Mouse (Mus musculus): ENCODE data around the gene Gprc5b. TPM values are rescaled to one million over a fixed set of nuclear protein-coding genes. Genes with fewer than 3 reads are reported as not detected.

The Gprc5b gene
- polyA plus RNA-seq, 1 experiment from 2014 or later: 9.7 TPM

DNA sequence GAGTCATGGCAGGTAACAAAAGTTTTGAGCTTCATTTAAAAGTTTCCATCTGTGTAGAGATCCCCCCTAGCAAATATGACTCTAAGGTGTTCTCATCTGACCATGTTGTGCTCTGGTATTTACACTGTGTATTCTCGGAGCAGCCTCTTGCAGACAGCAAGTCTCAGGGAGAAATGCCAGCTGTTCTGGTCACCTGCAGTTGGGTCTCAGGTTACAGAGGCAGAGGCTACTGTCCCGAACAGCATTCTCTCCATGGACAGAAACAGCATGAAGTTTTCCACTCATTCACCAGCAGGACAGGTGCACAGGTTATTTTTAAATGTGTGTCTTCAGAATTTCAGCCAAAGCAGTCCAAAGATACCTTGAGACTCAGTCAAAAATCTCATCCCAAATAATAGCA, 50.1 kb downstream of the Gprc5b start:
- 16% methylated on average over 2 of the region's 2 CpGs for WGBS
- ATAC-seq (ENCODE audit: insufficient number of reproducible peaks, insufficient read depth, low FRiP score, low TSS enrichment, low read depth): no peak
- H3K4me1 ChIP-seq: no peaks in the 10 kb centered on the region

DNA sequence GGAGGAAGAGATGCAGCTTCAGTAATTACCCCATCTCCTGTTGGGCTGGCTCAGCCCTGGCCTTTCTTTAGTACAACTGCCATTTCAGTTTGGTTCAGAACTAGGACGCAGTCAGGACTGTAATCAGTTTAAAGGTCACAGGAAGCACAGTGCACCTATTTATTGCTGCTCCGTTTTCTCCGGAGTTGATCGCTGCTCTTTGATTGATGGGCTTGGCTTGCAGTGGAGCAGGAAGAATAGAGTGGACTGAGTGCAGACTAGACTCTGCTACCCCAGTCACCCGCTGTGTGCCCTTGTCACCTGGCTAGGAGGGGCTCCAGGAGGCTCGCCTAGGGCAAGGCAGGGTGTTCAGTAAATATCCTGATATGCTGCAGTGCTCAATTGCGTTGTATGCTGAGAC, 51.8 kb downstream of the Gprc5b start:
- H3K4me3 ChIP-seq: no peak overlapping the region
- no peaks in the 10 kb centered on the region for H3K9me3 ChIP-seq
- no peaks in the 10 kb centered on the region for H3K36me3 ChIP-seq
- H3K4me2 ChIP-seq: no peak overlapping the region
- H3K27me3 ChIP-seq: no peaks in the 10 kb centered on the region
- 43% methylated on average over 7 of the region's 7 CpGs for WGBS
- no peak overlapping the region for H3K9ac ChIP-seq
- ATAC-seq (ENCODE audit: insufficient number of reproducible peaks, insufficient read depth, low FRiP score, low TSS enrichment, low read depth): no peak
- no peak overlapping the region for H3K27ac ChIP-seq
- H3K4me1 ChIP-seq: no peaks in the 10 kb centered on the region

More for the DNA sequence above, 50.1 kb downstream of the Gprc5b start:
- Histone ChIP-seq H3K4me2 (no peak overlapping the region), H3K27me3 (no peaks in the 10 kb centered on the region), H3K36me3 (no peaks in the 10 kb centered on the region), H3K27ac (no peak overlapping the region), H3K9ac (no peak overlapping the region), H3K4me3 (no peak overlapping the region), H3K9me3 (no peaks in the 10 kb centered on the region)

GRCm38 (mm10) chr7:118942297-118942696, 52.7 kb downstream of the Gprc5b start:
- H3K36me3 ChIP-seq: no peaks in the 10 kb centered on the region
- H3K4me3 ChIP-seq: no peak overlapping the region
- H3K4me1 ChIP-seq: peaks cover 3% of the 10 kb centered on the region; the same call in 1 of the 2 replicates
- no peak overlapping the region for H3K4me2 ChIP-seq
- WGBS: 67% methylated on average over 3 of the region's 3 CpGs
- no peak for ATAC-seq (ENCODE audit: insufficient number of reproducible peaks, insufficient read depth, low FRiP score, low TSS enrichment, low read depth)
- no peaks in the 10 kb centered on the region for H3K9me3 ChIP-seq
- no peak overlapping the region for H3K27ac ChIP-seq
- H3K9ac ChIP-seq: no peak overlapping the region
- no peaks in the 10 kb centered on the region for H3K27me3 ChIP-seq

GRCm38 (mm10) chr7:118937469-118938387, 57.3 kb downstream of the Gprc5b start:
- H3K4me2 ChIP-seq: no peak overlapping the region
- no peaks in the 10 kb centered on the region for H3K9me3 ChIP-seq
- no peaks in the 10 kb centered on the region for H3K27me3 ChIP-seq
- ATAC-seq (ENCODE audit: insufficient number of reproducible peaks, insufficient read depth, low FRiP score, low TSS enrichment, low read depth): no peak
- no peak overlapping the region for H3K9ac ChIP-seq
- H3K4me1 ChIP-seq: peaks cover 3% of the 10 kb centered on the region; the same call in 1 of the 2 replicates
- no peak overlapping the region for H3K4me3 ChIP-seq
- H3K36me3 ChIP-seq: no peaks in the 10 kb centered on the region
- WGBS: 65% methylated on average over 11 of the region's 11 CpGs
- no peak overlapping the region for H3K27ac ChIP-seq

DNA sequence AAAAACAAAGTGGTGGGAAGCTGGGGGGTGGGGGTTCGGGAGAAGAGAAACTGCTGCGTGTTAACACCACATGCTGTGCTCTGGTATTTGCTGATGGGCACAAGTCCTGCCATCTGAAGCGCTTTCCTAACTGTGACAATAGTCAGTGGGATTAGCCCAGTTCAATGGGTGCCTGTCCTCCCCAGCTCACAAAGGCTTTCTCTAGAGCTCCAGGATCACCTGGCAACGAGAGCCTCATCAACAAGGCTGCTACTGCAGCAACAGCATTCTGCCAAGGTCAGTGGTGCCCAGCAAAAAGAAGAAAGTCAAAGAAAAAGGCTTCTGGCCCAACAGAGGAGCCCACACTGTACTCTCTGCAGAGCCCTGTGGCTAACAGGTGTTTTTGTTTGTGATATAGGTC, 58.2 kb downstream of the Gprc5b start:
- Histone ChIP-seq H3K9me3 (no peaks in the 10 kb centered on the region), H3K4me2 (no peak overlapping the region), H3K36me3 (no peaks in the 10 kb centered on the region), H3K27me3 (no peaks in the 10 kb centered on the region), H3K4me1 (peaks cover 3% of the 10 kb centered on the region; the same call in 1 of the 2 replicates), H3K27ac (no peak overlapping the region), H3K4me3 (no peak overlapping the region), H3K9ac (no peak overlapping the region)
- WGBS: 22% methylated on average over 4 of the region's 4 CpGs
- ATAC-seq (ENCODE audit: insufficient number of reproducible peaks, insufficient read depth, low FRiP score, low TSS enrichment, low read depth): no peak

- Histone ChIP-seq H3K4me1 (peaks cover 11% of the 10 kb centered on the region), H3K9me3 (no peaks in the 10 kb centered on the region), H3K4me3 (no peak overlapping the region), H3K9ac (no peak overlapping the region), H3K27ac (no peak overlapping the region), H3K36me3 (no peaks in the 10 kb centered on the region), H3K27me3 (no peaks in the 10 kb centered on the region), H3K4me2 (no peak overlapping the region)
- WGBS: 59% methylated on average over 2 of the region's 2 CpGs
- no peak for ATAC-seq (ENCODE audit: insufficient number of reproducible peaks, insufficient read depth, low FRiP score, low TSS enrichment, low read depth)
These were observed 59.7 kb downstream of the Gprc5b start for GRCm38 (mm10) chr7:118935306-118935705.

GRCm38 (mm10) chr7:118931502-118932395, 63.3 kb downstream of the Gprc5b start:
- no peaks in the 10 kb centered on the region for H3K36me3 ChIP-seq
- no peak overlapping the region for H3K4me2 ChIP-seq
- no peak overlapping the region for H3K4me3 ChIP-seq
- H3K4me1 ChIP-seq: peaks cover 24% of the 10 kb centered on the region
- 57% methylated on average over 17 of the region's 17 CpGs for WGBS
- H3K9me3 ChIP-seq: no peaks in the 10 kb centered on the region
- no peaks in the 10 kb centered on the region for H3K27me3 ChIP-seq
- peak overlapping the region; percentile 44 for H3K27ac ChIP-seq
- ATAC-seq (ENCODE audit: insufficient number of reproducible peaks, insufficient read depth, low FRiP score, low TSS enrichment, low read depth): no peak
- H3K9ac ChIP-seq: no peak overlapping the region

DNA sequence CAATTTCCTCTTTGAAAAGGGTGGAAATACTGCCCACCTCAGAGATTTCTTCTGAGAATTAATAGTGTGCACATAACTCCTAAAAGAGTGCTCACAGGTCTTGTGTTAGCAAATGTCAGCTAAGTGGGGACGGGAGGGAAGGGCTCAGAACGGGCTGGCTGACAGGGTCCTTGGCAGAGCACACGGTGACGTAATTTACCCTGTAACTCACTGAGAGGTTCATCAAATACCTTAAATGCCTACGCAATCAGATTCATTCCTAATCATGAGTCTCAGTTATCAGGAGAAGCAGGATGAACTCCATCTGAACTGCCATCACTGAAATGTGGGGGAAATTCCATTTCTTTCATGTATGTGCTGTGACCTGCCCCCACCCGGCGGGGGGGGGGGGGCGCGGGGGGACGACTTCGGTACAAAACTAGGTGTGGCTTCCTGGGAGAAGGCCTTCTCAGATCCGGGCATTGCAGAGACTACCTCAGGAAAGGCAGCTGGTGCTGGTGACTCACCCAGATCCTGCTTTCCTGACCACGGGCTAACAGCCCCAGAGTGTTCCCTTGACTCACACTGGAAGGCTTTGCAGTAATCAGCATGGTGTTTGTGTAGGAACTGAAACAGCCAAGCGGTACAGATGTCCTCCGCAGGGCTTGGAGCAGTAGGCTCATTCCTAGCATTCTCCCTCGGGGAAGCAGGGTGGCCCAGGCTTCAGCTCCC, 65.3 kb downstream of the Gprc5b start:
- ATAC-seq (ENCODE audit: insufficient number of reproducible peaks, insufficient read depth, low FRiP score, low TSS enrichment, low read depth): peak; percentile 39; the same call in 1 of the 2 replicates
- no peak overlapping the region for H3K27ac ChIP-seq
- no peaks in the 10 kb centered on the region for H3K36me3 ChIP-seq
- H3K4me2 ChIP-seq: 0 out of 2 replicates have a peak overlapping the region, but pooled peaks have one; percentile 7
- WGBS: 26% methylated on average over 16 of the region's 16 CpGs
- H3K27me3 ChIP-seq: no peaks in the 10 kb centered on the region
- no peak overlapping the region for H3K9ac ChIP-seq
- H3K4me1 ChIP-seq: peaks cover 24% of the 10 kb centered on the region
- H3K9me3 ChIP-seq: no peaks in the 10 kb centered on the region
- no peak overlapping the region for H3K4me3 ChIP-seq

DNA sequence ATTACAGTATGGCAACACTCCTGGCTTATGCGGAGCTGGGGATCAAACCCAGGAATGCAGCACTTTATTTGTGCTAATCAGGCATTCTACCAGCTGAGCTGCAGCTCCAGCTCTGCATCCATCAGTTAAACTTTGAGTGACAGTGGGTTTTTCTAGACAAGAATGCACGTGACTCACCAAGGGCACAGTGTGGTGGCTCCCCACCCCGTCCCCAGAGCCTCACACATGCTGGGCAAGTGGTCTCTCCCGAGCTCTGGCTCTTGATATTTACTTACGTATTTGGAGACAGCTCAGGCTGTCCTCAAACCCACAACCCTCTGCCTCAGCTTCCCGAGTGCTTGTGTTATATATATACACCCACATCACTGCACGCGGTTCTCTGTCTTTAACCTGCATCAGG, 66.1 kb downstream of the Gprc5b start:
- no peak overlapping the region for H3K27ac ChIP-seq
- H3K9ac ChIP-seq: no peak overlapping the region
- H3K9me3 ChIP-seq: no peaks in the 10 kb centered on the region

GRCm38 (mm10) chr7:118928316-118928715, 66.7 kb downstream of the Gprc5b start:
- WGBS: 92% methylated on average over 3 of the region's 3 CpGs
- no peaks in the 10 kb centered on the region for H3K27me3 ChIP-seq
- H3K36me3 ChIP-seq: no peaks in the 10 kb centered on the region
- H3K4me2 ChIP-seq: no peak overlapping the region
- H3K27ac ChIP-seq: no peak overlapping the region
- H3K4me3 ChIP-seq: no peak overlapping the region
- peaks cover 24% of the 10 kb centered on the region for H3K4me1 ChIP-seq
- no peak overlapping the region for H3K9ac ChIP-seq
- ATAC-seq (ENCODE audit: insufficient number of reproducible peaks, insufficient read depth, low FRiP score, low TSS enrichment, low read depth): no peak
- H3K9me3 ChIP-seq: no peaks in the 10 kb centered on the region

More for the DNA sequence above, 66.1 kb downstream of the Gprc5b start:
- no peaks in the 10 kb centered on the region for H3K27me3 ChIP-seq
- H3K4me2 ChIP-seq: no peak overlapping the region
- H3K36me3 ChIP-seq: no peaks in the 10 kb centered on the region
- ATAC-seq (ENCODE audit: insufficient number of reproducible peaks, insufficient read depth, low FRiP score, low TSS enrichment, low read depth): no peak
- 56% methylated on average over 8 of the region's 8 CpGs for WGBS
- H3K4me1 ChIP-seq: peaks cover 24% of the 10 kb centered on the region
- no peak overlapping the region for H3K4me3 ChIP-seq

- H3K9me3 ChIP-seq: no peaks in the 10 kb centered on the region
- ATAC-seq (ENCODE audit: insufficient number of reproducible peaks, insufficient read depth, low FRiP score, low TSS enrichment, low read depth): no peak
- H3K27me3 ChIP-seq: no peaks in the 10 kb centered on the region
- no peak overlapping the region for H3K27ac ChIP-seq
- H3K4me2 ChIP-seq: no peak overlapping the region
- no peak overlapping the region for H3K9ac ChIP-seq
- no peaks in the 10 kb centered on the region for H3K36me3 ChIP-seq
- WGBS: 89% methylated on average over 2 of the region's 2 CpGs
- no peak overlapping the region for H3K4me3 ChIP-seq
- peaks cover 24% of the 10 kb centered on the region for H3K4me1 ChIP-seq
These were observed 67.7 kb downstream of the Gprc5b start for GRCm38 (mm10) chr7:118927279-118927678.
